Mouse (Mus musculus) lung, postnatal 0 days (tissue): ENCODE results near the gene Ccdc106. TPM values are rescaled to one million over a fixed set of nuclear protein-coding genes. Genes with fewer than 3 reads are reported as not detected.

Experiments
- ATAC-seq: fragments of 200-750 bp; cut with Nextera tagmentation; 2 replicates; pipeline ENCODE4 v1.8.0; 2017; ENCODE audit warnings: moderate library complexity
- DNase-seq: peaks from one replicate; pipeline ENCODE4 v3.0.0-alpha.2; 2016; ENCODE audit warnings: low spot score
- H3K27ac ChIP-seq: fragments of 300-500 bp; sonication (generic); 2 replicates; pipeline ENCODE4 v1.5.1; 2014; ENCODE audit warnings: antibody characterized with exemption, mild to moderate bottlenecking, low read length, mixed read lengths
- H3K27me3 ChIP-seq: fragments of 300-500 bp; sonication (generic); replicated peaks from 2 replicates; pipeline ENCODE4 v1.6.1; 2014; ENCODE audit warnings: low read length, mixed read lengths; ENCODE audit not compliant: insufficient read depth
- H3K36me3 ChIP-seq: fragments of 300-500 bp; sonication (generic); 2 replicates; pipeline ENCODE4 v1.6.1; 2014; ENCODE audit warnings: low read length, mixed read lengths; ENCODE audit not compliant: insufficient read depth
- H3K4me1 ChIP-seq: fragments of 300-500 bp; sonication (generic); 2 replicates; pipeline ENCODE4 v1.6.1; 2014; ENCODE audit warnings: antibody characterized with exemption, low read depth, low read length, mixed read lengths; ENCODE audit not compliant: insufficient read depth
- H3K4me2 ChIP-seq: fragments of 300-500 bp; sonication (generic); replicated peaks from 2 replicates; pipeline ENCODE4 v1.6.1; 2014; ENCODE audit warnings: low read depth, mild to moderate bottlenecking, low read length, moderate library complexity, mixed read lengths
- H3K4me3 ChIP-seq: fragments of 300-500 bp; sonication (generic); 2 replicates; pipeline ENCODE4 v1.5.1; 2014; ENCODE audit warnings: low read depth, low read length
- H3K9ac ChIP-seq: fragments of 300-500 bp; sonication (generic); replicated peaks from 2 replicates; pipeline ENCODE4 v1.6.1; 2014; ENCODE audit warnings: low read depth, mild to moderate bottlenecking
- H3K9me3 ChIP-seq: fragments of 300-500 bp; sonication (generic); 2 replicates; pipeline ENCODE4 v1.6.1; 2016; ENCODE audit warnings: low read length, mixed read lengths
- CTCF ChIP-seq: IDR thresholded peaks from 2 replicates; pipeline ENCODE4 v1.5.1; 2016; ENCODE audit warnings: antibody characterized with exemption, mild to moderate bottlenecking
- EP300 ChIP-seq: IDR thresholded peaks from 2 replicates; pipeline ENCODE4 v1.6.1; 2016; ENCODE audit warnings: antibody characterized with exemption, mild to moderate bottlenecking, control low read depth
- WGBS: fragments of 180-500 bp; shearing (Covaris S2); extraction: QIAGEN DNeasy Blood & Tissue Kit; methylation state at CpG from one replicate; pipeline ENCODE4 v1.1.7; 2014; 5-methylcytosine and 5-hydroxymethylcytosine counted together
- polyA plus RNA-seq: library from polyadenylated mRNA; unstranded; fragments of >200 nt; fragmentation: Nextera tagmentation; extraction: Ambion mirVana; gene quantifications from 2 replicates; pipeline ENCODE4 v1.2.1, GENCODE M21; 2015

Gene Ccdc106
- polyA plus RNA-seq, 1 experiment from 2014 or later, result 0.42 TPM

- WGBS, result 74% methylated on average over 4 of the region's 4 CpGs
- H3K9ac ChIP-seq, result no peak overlapping the region
Measured at GRCm38 (mm10) chr7:5087886-5088285, 67.5 kb downstream of the Ccdc106 start.

GRCm38 (mm10) chr7:5089853-5090252, 69.5 kb downstream of the Ccdc106 start:
- no peak for DNase-seq
- H3K27me3 ChIP-seq, result no peaks in the 10 kb centered on the region
- 93% methylated on average over 15 of the region's 15 CpGs for WGBS
- TF ChIP-seq EP300 (no peak), CTCF (no peak)
- H3K4me2 ChIP-seq, result no peak overlapping the region
- H3K4me3 ChIP-seq, result no peak overlapping the region
- H3K36me3 ChIP-seq, result peaks cover 30% of the 10 kb centered on the region
- H3K4me1 ChIP-seq, result no peaks in the 10 kb centered on the region
- no peak for ATAC-seq
- H3K27ac ChIP-seq, result no peak overlapping the region
- no peaks in the 10 kb centered on the region for H3K9me3 ChIP-seq
- no peak overlapping the region for H3K9ac ChIP-seq

More at GRCm38 (mm10) chr7:5087886-5088285, 67.5 kb downstream of the Ccdc106 start:
- H3K4me2 ChIP-seq, result no peak overlapping the region
- ATAC-seq (no peak), DNase-seq (no peak)
- H3K27me3 ChIP-seq, result no peaks in the 10 kb centered on the region
- H3K36me3 ChIP-seq, result peaks cover 20% of the 10 kb centered on the region
- H3K27ac ChIP-seq, result no peak overlapping the region
- H3K4me1 ChIP-seq, result no peaks in the 10 kb centered on the region
- no peak overlapping the region for H3K4me3 ChIP-seq
- no peaks in the 10 kb centered on the region for H3K9me3 ChIP-seq
- TF ChIP-seq EP300 (no peak), CTCF (no peak)

GRCm38 (mm10) chr7:5091008-5091728, 70.8 kb downstream of the Ccdc106 start:
- H3K36me3 ChIP-seq, result peaks cover 37% of the 10 kb centered on the region
- TF ChIP-seq CTCF (no peak), EP300 (no peak)
- H3K27me3 ChIP-seq, result no peaks in the 10 kb centered on the region
- DNase-seq (no peak), ATAC-seq (no peak)
- H3K9me3 ChIP-seq, result no peaks in the 10 kb centered on the region
- WGBS, result 91% methylated on average over 15 of the region's 15 CpGs
- H3K9ac ChIP-seq, result no peak overlapping the region
- H3K27ac ChIP-seq, result no peak overlapping the region
- H3K4me3 ChIP-seq, result no peak overlapping the region
- H3K4me2 ChIP-seq, result no peak overlapping the region
- no peaks in the 10 kb centered on the region for H3K4me1 ChIP-seq

GRCm38 (mm10) chr7:5092381-5092780, 72.0 kb downstream of the Ccdc106 start:
- 74% methylated on average over 6 of the region's 6 CpGs for WGBS
- H3K27me3 ChIP-seq, result no peaks in the 10 kb centered on the region
- H3K9ac ChIP-seq, result no peak overlapping the region
- ATAC-seq (no peak), DNase-seq (no peak)
- TF ChIP-seq EP300, result no peak
- no peak for TF ChIP-seq CTCF
- no peaks in the 10 kb centered on the region for H3K4me1 ChIP-seq
- H3K36me3 ChIP-seq, result peaks cover 43% of the 10 kb centered on the region
- no peaks in the 10 kb centered on the region for H3K9me3 ChIP-seq
- no peak overlapping the region for H3K27ac ChIP-seq
- H3K4me3 ChIP-seq, result no peak overlapping the region
- H3K4me2 ChIP-seq, result no peak overlapping the region

DNA sequence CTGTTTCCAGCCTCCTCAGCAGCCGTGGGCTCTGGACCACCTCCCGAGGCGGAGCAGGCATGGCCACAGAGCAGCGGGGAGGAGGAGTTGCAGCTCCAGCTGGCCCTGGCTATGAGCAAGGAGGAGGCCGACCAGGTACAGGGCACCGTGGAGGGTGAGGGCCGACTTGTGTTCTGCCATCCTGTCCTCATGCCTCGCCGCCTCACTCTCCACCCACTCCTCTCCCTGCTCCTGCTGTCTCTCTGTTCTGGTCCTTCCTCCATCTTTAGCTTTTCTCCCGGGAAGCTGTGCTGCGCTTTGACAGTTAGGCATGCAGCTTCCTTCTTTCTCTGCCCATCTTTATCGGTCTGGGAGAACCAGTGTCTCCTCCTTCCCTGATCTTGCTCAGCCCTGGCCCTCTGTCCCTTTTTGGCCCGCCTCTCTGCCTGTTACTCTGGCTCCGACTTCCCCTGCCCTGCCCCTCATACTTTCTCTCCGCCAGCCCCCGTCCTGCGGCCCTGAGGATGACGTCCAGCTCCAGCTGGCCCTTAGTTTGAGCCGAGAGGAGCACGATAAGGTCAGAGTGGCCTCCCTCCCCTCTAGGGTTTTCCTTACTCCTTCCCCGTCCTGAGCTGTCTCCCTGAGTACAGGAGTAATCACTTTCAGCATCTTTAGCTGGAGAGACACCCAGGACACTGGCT, 72.6 kb downstream of the Ccdc106 start:
- WGBS, result 81% methylated on average over 21 of the region's 21 CpGs
- no peak for TF ChIP-seq CTCF
- TF ChIP-seq EP300, result no peak
- peaks cover 48% of the 10 kb centered on the region for H3K36me3 ChIP-seq
- H3K4me2 ChIP-seq, result no peak overlapping the region
- H3K27me3 ChIP-seq, result no peaks in the 10 kb centered on the region
- no peaks in the 10 kb centered on the region for H3K9me3 ChIP-seq
- ATAC-seq, result no peak
- DNase-seq, result no peak
- H3K27ac ChIP-seq, result no peak overlapping the region
- H3K4me1 ChIP-seq, result no peaks in the 10 kb centered on the region
- no peak overlapping the region for H3K4me3 ChIP-seq
- no peak overlapping the region for H3K9ac ChIP-seq

GRCm38 (mm10) chr7:5098769-5099168, 78.4 kb downstream of the Ccdc106 start:
- ATAC-seq (no peak), DNase-seq (no peak)
- Histone ChIP-seq H3K4me3 (no peak overlapping the region), H3K27me3 (no peaks in the 10 kb centered on the region), H3K36me3 (peaks cover 27% of the 10 kb centered on the region), H3K9me3 (no peaks in the 10 kb centered on the region), H3K4me2 (no peak overlapping the region), H3K9ac (no peak overlapping the region), H3K4me1 (no peaks in the 10 kb centered on the region), H3K27ac (no peak overlapping the region)
- TF ChIP-seq CTCF (no peak), EP300 (no peak)
- WGBS, result 90% methylated on average over 5 of the region's 5 CpGs
